8 mouse cellular contexts compared by ENCODE assay signal in genomic region chr2:176798312-176798711, GRCm38 (mm10). TPM values are rescaled to one million over a fixed set of nuclear protein-coding genes. Genes with fewer than 3 reads are reported as not detected.
DNase-seq lines count a peak whose midpoint lies in the region; ATAC-seq and TF ChIP-seq lines count a peak whose summit lies in the region.
"Not testable (repeated sequence)": the region's sequence is repeated elsewhere in the genome, so short reads cannot be mapped to it uniquely, and the experiment has no call there.

Gm14295 (plus strand) TSS chr2:176798612.

- not testable (repeated sequence) for TF ChIP-seq EP300 in CH12.LX (IDR thresholded peaks at IDR 0.05; ENCODE audit: low read length)

- in situ Hi-C loops in CH12.LX (cut with MboI; ENCODE audit: low pct_ligation_motif_present, low pct_unique_long_range_greater_than_20kb, low sequenced_read_pairs), result not testable (repeated sequence)

- H3K4me1 ChIP-seq in CH12.LX (ENCODE audit: control insufficient read depth in 1 of 2, insufficient read depth in 2 of 2); embryonic facial prominence, embryonic 12.5 days; hindbrain, embryonic 14.5 days (replicated peaks; ENCODE audit: control insufficient read depth, insufficient read depth, low read length); limb, embryonic 13.5 days; neural tube, embryonic 14.5 days (ENCODE audit: control insufficient read depth, insufficient read depth, low read length): not testable (repeated sequence)

- dilution Hi-C loops in CH12.LX (cut with MboI; ENCODE audit: extremely low pct_ligation_motif_present, extremely low pct_unique_long_range_greater_than_20kb, low sequenced_read_pairs), result not testable (repeated sequence)

- not testable (repeated sequence) for TF ChIP-seq CTCF in CH12.LX (conservative IDR thresholded peaks at IDR 0.05 in 1 of 2, IDR thresholded peaks at IDR 0.05 in 1 of 2; ENCODE audit: low read depth in 2 of 2, low read length in 2 of 2); gastrocnemius, adult 2 months (IDR thresholded peaks at IDR 0.05)

- DNase-seq in CH12.LX (ENCODE audit: extremely low read depth); gastrocnemius, adult 2 months; hindbrain, embryonic 14.5 days (ENCODE audit: low spot score); layer of hippocampus, adult 8-10 months (ENCODE audit: low spot score in 2 of 2): not testable (repeated sequence)

- not testable (repeated sequence) for H3K79me2 ChIP-seq in CH12.LX (replicated peaks; ENCODE audit: control insufficient read depth, extremely low read depth, insufficient read depth, poor library complexity, severe bottlenecking); macrophage (ENCODE audit: inconsistent target)

- not testable (repeated sequence) for H3K9me3 ChIP-seq in CH12.LX (replicated peaks; ENCODE audit: low read length); embryonic facial prominence, embryonic 12.5 days; hindbrain, embryonic 14.5 days (ENCODE audit: control insufficient read depth, low read length); limb, embryonic 13.5 days; neural tube, embryonic 14.5 days (ENCODE audit: control insufficient read depth, low read length)

- intact Hi-C loops in gastrocnemius, adult 2 months (cut with DNase I), result not testable (repeated sequence)

- not testable (repeated sequence) for TF ChIP-seq POLR2A in CH12.LX (IDR thresholded peaks at IDR 0.05; ENCODE audit: low read depth, low read length)

- peak within 1 kb of the TSS; percentile 63; the same call in 1 of the 2 replicates for H3K9ac ChIP-seq in CH12.LX (ENCODE audit: insufficient read depth, low read depth)
- not testable (repeated sequence) for H3K9ac ChIP-seq in embryonic facial prominence, embryonic 12.5 days; hindbrain, embryonic 14.5 days; neural tube, embryonic 14.5 days (replicated peaks; ENCODE audit: low read depth, low read length)
- peak within 1 kb of the TSS; percentile 60 for H3K9ac ChIP-seq in limb, embryonic 13.5 days

- not testable (repeated sequence) for H3K27me3 ChIP-seq in CH12.LX (replicated peaks); embryonic facial prominence, embryonic 12.5 days; hindbrain, embryonic 14.5 days (ENCODE audit: control insufficient read depth, insufficient read depth, low read length); limb, embryonic 13.5 days; neural tube, embryonic 14.5 days (ENCODE audit: control insufficient read depth, insufficient read depth, low read length)

- no CpG with 5 or more reads among the region's 6 CpGs for WGBS in embryonic facial prominence, embryonic 12.5 days
- no CpG with 5 or more reads among the region's 6 CpGs for WGBS in hindbrain, embryonic 14.5 days
- no CpG with 5 or more reads among the region's 6 CpGs for WGBS in limb, embryonic 13.5 days
- no CpG with 5 or more reads among the region's 6 CpGs for WGBS in macrophage (ENCODE audit: missing documents)
- WGBS in neural tube, embryonic 14.5 days, result no CpG with 5 or more reads among the region's 6 CpGs

- H3K4me2 ChIP-seq in CH12.LX (ENCODE audit: insufficient read depth, low read depth, poor library complexity, severe bottlenecking); neural tube, embryonic 14.5 days (ENCODE audit: low read depth, low read length): not testable (repeated sequence)
- 0 out of 2 replicates have a peak within 1 kb of the TSS, but pooled peaks have one; percentile 32 for H3K4me2 ChIP-seq in embryonic facial prominence, embryonic 12.5 days (replicated peaks)
- peak within 1 kb of the TSS; percentile 42 for H3K4me2 ChIP-seq in hindbrain, embryonic 14.5 days (replicated peaks)
- peak within 1 kb of the TSS; percentile 56 for H3K4me2 ChIP-seq in limb, embryonic 13.5 days (replicated peaks)

- not testable (repeated sequence) for H3K27ac ChIP-seq in CH12.LX (ENCODE audit: insufficient read depth, low read depth); embryonic facial prominence, embryonic 12.5 days; gastrocnemius, adult 2 months; hindbrain, embryonic 14.5 days; limb, embryonic 13.5 days; macrophage; neural tube, embryonic 14.5 days (ENCODE audit: low read depth, low read length)

- TF ChIP-seq RAD21 in CH12.LX (IDR thresholded peaks at IDR 0.05; ENCODE audit: low read depth, low read length), result not testable (repeated sequence)

- H3K36me3 ChIP-seq in CH12.LX (replicated peaks in 1 of 2; ENCODE audit: control insufficient read depth in 1 of 2, insufficient read depth in 1 of 2, low read length in 1 of 2); embryonic facial prominence, embryonic 12.5 days; hindbrain, embryonic 14.5 days (replicated peaks; ENCODE audit: control insufficient read depth, insufficient read depth); limb, embryonic 13.5 days; macrophage (ENCODE audit: inconsistent target); neural tube, embryonic 14.5 days (ENCODE audit: control insufficient read depth, insufficient read depth, low read length): not testable (repeated sequence)

- not testable (repeated sequence) for ATAC-seq in embryonic facial prominence, embryonic 12.5 days (ENCODE audit: insufficient number of reproducible peaks, insufficient read depth, low FRiP score, low TSS enrichment); hindbrain, embryonic 14.5 days (ENCODE audit: low FRiP score); limb, embryonic 13.5 days (ENCODE audit: low FRiP score, low read depth); neural tube, embryonic 14.5 days (ENCODE audit: low read depth)

- peak within 1 kb of the TSS in 2 of 3 experiments; percentile 49 to 92 for H3K4me3 ChIP-seq in CH12.LX (replicated peaks in 1 of 3; ENCODE audit: low read depth in 2 of 3, low read length in 2 of 3, poor library complexity in 1 of 3)
- peak within 1 kb of the TSS; percentile 42 for H3K4me3 ChIP-seq in embryonic facial prominence, embryonic 12.5 days
- peak within 1 kb of the TSS; percentile 66 for H3K4me3 ChIP-seq in gastrocnemius, adult 2 months
- H3K4me3 ChIP-seq in hindbrain, embryonic 14.5 days (replicated peaks; ENCODE audit: low read length), result peak within 1 kb of the TSS; percentile 33
- H3K4me3 ChIP-seq in limb, embryonic 13.5 days, result peak within 1 kb of the TSS; percentile 47
- H3K4me3 ChIP-seq in macrophage (ENCODE audit: inconsistent target), result peak within 1 kb of the TSS; percentile 41
- H3K4me3 ChIP-seq in neural tube, embryonic 14.5 days (ENCODE audit: low read depth, low read length), result peak within 1 kb of the TSS; percentile 26

RNA-seq across cellular contexts. Expression of gene Gm14295, which starts in this region (rescaled TPM):
- 12.9 and 17.6 TPM in 2 replicates for total RNA-seq in CH12.LX (2012; rRNA removed)
- 54.7 and 56.8 TPM in 2 replicates for total RNA-seq in CH12.LX (2014; rRNA removed)
- polyA plus RNA-seq in CH12.LX (2012; ENCODE audit: insufficient read length, low read depth), result 12.8 and 18.6 TPM in 2 replicates
- polyA plus RNA-seq in embryonic facial prominence, embryonic 12.5 days (2016; fragmentation: Nextera tagmentation; extraction: Ambion mirVana), result 14.2 and 16.5 TPM in 2 replicates
- total RNA-seq in gastrocnemius, adult 2 months (2021), result 10 to 100 TPM in 1 of 2 experiments, 1 to 10 TPM in 1; 8.6 to 13.4 TPM
- polyA plus RNA-seq in hindbrain, embryonic 14.5 days (2014; fragmentation: Nextera tagmentation; extraction: Ambion mirVana), result 11.0 and 11.2 TPM in 2 replicates
- total RNA-seq in layer of hippocampus, adult 8-10 months (2022), result 10 to 100 TPM; 18.8 to 26.0 (median 20.6) TPM
- 14.5 and 17.3 TPM in 2 replicates for polyA plus RNA-seq in limb, embryonic 13.5 days (2015; fragmentation: Nextera tagmentation; extraction: Ambion mirVana)
- 10 to 100 TPM in 22 of 26 experiments, 1 to 10 TPM in 4; 7.6 to 52.5 (median 20.8) TPM for total RNA-seq in macrophage (2018; cell fraction: chromatin; rRNA removed)
- total RNA-seq in macrophage (2018; cell fraction: cytosol; rRNA removed), result 10 to 100 TPM in 20 of 26 experiments, 1 to 10 TPM in 6; 5.6 to 44.1 (median 14.5) TPM
- total RNA-seq in macrophage (2018; cell fraction: nucleus; rRNA removed), result 10 to 100 TPM in 16 of 26 experiments, 1 to 10 TPM in 10; 3.3 to 57.9 (median 13.7) TPM
- polyA plus RNA-seq in macrophage (2018), result 14.8 to 35.6 TPM (median 15.0 TPM) in 3 replicates
- 8.4 and 9.1 TPM in 2 replicates for polyA plus RNA-seq in neural tube, embryonic 14.5 days (2014; fragmentation: Nextera tagmentation; extraction: Ambion mirVana)
